Mouse (Mus musculus) E14TG2a.4 (cell line): ENCODE data around the gene Defa28.
"Not testable (repeated sequence)": the region's sequence is repeated elsewhere in the genome, so short reads cannot be mapped to it uniquely, and the experiment has no call there.

ENCODE experiments used
- CTCF ChIP-seq: conservative IDR thresholded peaks from 2 replicates; pipeline ENCODE4 v1.5.1; 2014; ENCODE audit warnings: low read length
- POU5F1 ChIP-seq: IDR thresholded peaks from 2 replicates; pipeline ENCODE4 v1.6.1; 2014; ENCODE audit warnings: low read length, borderline replicate concordance

DNA sequence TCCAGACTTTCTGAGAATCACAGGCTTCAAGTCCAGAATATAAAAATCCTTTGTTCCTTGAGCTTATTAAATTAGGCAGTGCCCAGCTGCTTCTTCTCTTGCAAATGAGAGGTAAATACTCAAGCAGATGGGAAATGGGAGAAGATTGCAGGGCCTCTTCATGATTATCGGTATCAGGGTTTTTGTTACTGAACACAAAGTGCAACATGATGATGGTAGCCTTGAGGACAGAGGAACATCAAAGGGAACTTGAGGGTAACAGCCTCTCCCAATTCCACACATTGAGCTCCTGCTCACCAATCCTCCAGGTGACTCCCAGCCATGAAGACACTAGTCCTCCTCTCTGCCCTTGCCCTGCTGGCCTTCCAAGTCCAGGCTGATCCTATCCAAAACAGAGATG is at the start of gene Defa28:
- not testable (repeated sequence) for TF ChIP-seq CTCF, POU5F1
